8 mouse cellular contexts compared by ENCODE assay signal in genomic region chr15:78898507-78899001, GRCm38 (mm10). TPM values are rescaled to one million over a fixed set of nuclear protein-coding genes. Genes with fewer than 3 reads are reported as not detected.
DNase-seq lines count a peak whose midpoint lies in the region; ATAC-seq and TF ChIP-seq lines count a peak whose summit lies in the region.

No protein-coding gene starts in this region.

- WGBS in hindbrain, embryonic 12.5 days: 52% methylated on average over 6 of the region's 6 CpGs
- WGBS in hindbrain, embryonic 14.5 days: 59% methylated on average over 6 of the region's 6 CpGs
- WGBS in embryonic facial prominence, embryonic 13.5 days: 54% methylated on average over 6 of the region's 6 CpGs

- no peak for TF ChIP-seq POLR2A in CH12.LX (IDR thresholded peaks at IDR 0.05; ENCODE audit: low read depth, low read length)

- ATAC-seq in hindbrain, embryonic 12.5 days (ENCODE audit: low FRiP score): no peak
- ATAC-seq in hindbrain, embryonic 14.5 days (ENCODE audit: low FRiP score): no peak
- no peak for ATAC-seq in embryonic facial prominence, embryonic 13.5 days (ENCODE audit: insufficient number of reproducible peaks, insufficient read depth, low FRiP score, low TSS enrichment, low read depth)

- in situ Hi-C loops in CH12.LX (cut with MboI; ENCODE audit: low pct_ligation_motif_present, low pct_unique_long_range_greater_than_20kb, low sequenced_read_pairs): no loop called here

- H3K4me2 ChIP-seq in hindbrain, embryonic 12.5 days (replicated peaks): peak overlapping the region; percentile 91; the same call in 1 of the 2 replicates
- no peak overlapping the region for H3K4me2 ChIP-seq in hindbrain, embryonic 14.5 days (replicated peaks)
- H3K4me2 ChIP-seq in CH12.LX (ENCODE audit: insufficient read depth, low read depth, poor library complexity, severe bottlenecking): peak overlapping the region; percentile 81
- H3K4me2 ChIP-seq in embryonic facial prominence, embryonic 13.5 days: peak overlapping the region; percentile 88

- dilution Hi-C loops in CH12.LX (cut with MboI; ENCODE audit: extremely low pct_ligation_motif_present, extremely low pct_unique_long_range_greater_than_20kb, low sequenced_read_pairs): no loop called here

- TF ChIP-seq CTCF in CH12.LX (conservative IDR thresholded peaks at IDR 0.05 in 1 of 2, IDR thresholded peaks at IDR 0.05 in 1 of 2; ENCODE audit: low read depth in 2 of 2, low read length in 2 of 2): no peak

- peaks cover 28% of the 10 kb centered on the region for H3K4me1 ChIP-seq in hindbrain, embryonic 12.5 days
- peaks cover 7% of the 10 kb centered on the region for H3K4me1 ChIP-seq in hindbrain, embryonic 14.5 days (replicated peaks; ENCODE audit: control insufficient read depth, insufficient read depth, low read length)
- H3K4me1 ChIP-seq in CH12.LX (ENCODE audit: control insufficient read depth in 1 of 2, insufficient read depth in 2 of 2): peaks cover 32 to 82% of the 10 kb centered on the region in 2 experiments
- peaks cover 79% of the 10 kb centered on the region for H3K4me1 ChIP-seq in embryonic facial prominence, embryonic 13.5 days

- H3K9ac ChIP-seq in hindbrain, embryonic 12.5 days: no peak overlapping the region
- no peak overlapping the region for H3K9ac ChIP-seq in hindbrain, embryonic 14.5 days
- peak overlapping the region; percentile 49; the same call in 1 of the 2 replicates for H3K9ac ChIP-seq in CH12.LX (ENCODE audit: insufficient read depth, low read depth)
- peak overlapping the region; percentile 86; the same call in 1 of the 2 replicates for H3K9ac ChIP-seq in embryonic facial prominence, embryonic 13.5 days

- TF ChIP-seq RAD21 in CH12.LX (IDR thresholded peaks at IDR 0.05; ENCODE audit: low read depth, low read length): no peak

- no peaks in the 10 kb centered on the region; the same call in 1 of the 2 replicates for H3K79me2 ChIP-seq in CH12.LX (replicated peaks; ENCODE audit: control insufficient read depth, extremely low read depth, insufficient read depth, poor library complexity, severe bottlenecking)

- no peaks in the 10 kb centered on the region for H3K9me3 ChIP-seq in hindbrain, embryonic 12.5 days (replicated peaks)
- no peaks in the 10 kb centered on the region for H3K9me3 ChIP-seq in hindbrain, embryonic 14.5 days (ENCODE audit: control insufficient read depth, low read length)
- H3K9me3 ChIP-seq in CH12.LX (replicated peaks; ENCODE audit: low read length): no peaks in the 10 kb centered on the region
- no peaks in the 10 kb centered on the region for H3K9me3 ChIP-seq in embryonic facial prominence, embryonic 13.5 days

- H3K4me3 ChIP-seq in hindbrain, embryonic 12.5 days: no peak overlapping the region
- H3K4me3 ChIP-seq in hindbrain, embryonic 14.5 days (replicated peaks; ENCODE audit: low read length): no peak overlapping the region
- H3K4me3 ChIP-seq in CH12.LX (replicated peaks in 1 of 3; ENCODE audit: low read depth in 2 of 3, low read length in 2 of 3, poor library complexity in 1 of 3): peak overlapping the region; percentile 18 to 95 (median 58)
- H3K4me3 ChIP-seq in embryonic facial prominence, embryonic 13.5 days: peak overlapping the region; percentile 83

- H3K27me3 ChIP-seq in hindbrain, embryonic 12.5 days: peaks cover 30% of the 10 kb centered on the region
- peaks cover 17% of the 10 kb centered on the region for H3K27me3 ChIP-seq in hindbrain, embryonic 14.5 days (ENCODE audit: control insufficient read depth, insufficient read depth, low read length)
- H3K27me3 ChIP-seq in CH12.LX (replicated peaks): no peaks in the 10 kb centered on the region
- H3K27me3 ChIP-seq in embryonic facial prominence, embryonic 13.5 days: no peaks in the 10 kb centered on the region

- no peak for TF ChIP-seq EP300 in CH12.LX (IDR thresholded peaks at IDR 0.05; ENCODE audit: low read length)

- no peak overlapping the region for H3K27ac ChIP-seq in hindbrain, embryonic 12.5 days
- H3K27ac ChIP-seq in hindbrain, embryonic 14.5 days: no peak overlapping the region
- no peak overlapping the region for H3K27ac ChIP-seq in CH12.LX (ENCODE audit: insufficient read depth, low read depth)
- peak overlapping the region; percentile 87; the same call in 1 of the 2 replicates for H3K27ac ChIP-seq in embryonic facial prominence, embryonic 13.5 days

- DNase-seq in hindbrain, embryonic 14.5 days (ENCODE audit: low spot score): no peak
- DNase-seq in CH12.LX (ENCODE audit: extremely low read depth): peak; percentile 51
- peak; percentile 38 to 43 for DNase-seq in natural killer cell, adult 2 months (ENCODE audit: low spot score in 2 of 2)
- no peak for DNase-seq in layer of hippocampus, adult 18-20 months (ENCODE audit: low spot score in 2 of 2)
- DNase-seq in frontal cortex, adult 2 months (ENCODE audit: extremely low spot score in 1 of 2, low spot score in 1 of 2): no peak
- no peak for DNase-seq in gastrocnemius, adult 18-20 months (ENCODE audit: low spot score)

- peaks cover 5% of the 10 kb centered on the region for H3K36me3 ChIP-seq in hindbrain, embryonic 12.5 days
- H3K36me3 ChIP-seq in hindbrain, embryonic 14.5 days (replicated peaks; ENCODE audit: control insufficient read depth, insufficient read depth): peaks cover 13% of the 10 kb centered on the region
- H3K36me3 ChIP-seq in CH12.LX (replicated peaks in 1 of 2; ENCODE audit: control insufficient read depth in 1 of 2, insufficient read depth in 1 of 2, low read length in 1 of 2): peaks cover 2 to 32% of the 10 kb centered on the region in 2 experiments
- peaks cover 31% of the 10 kb centered on the region for H3K36me3 ChIP-seq in embryonic facial prominence, embryonic 13.5 days

TF ChIP-seq in CH12.LX, 34 proteins besides CTCF, POLR2A, EP300 and RAD21 (continues in another document):
- TF ChIP-seq ZKSCAN1 (IDR thresholded peaks at IDR 0.05; ENCODE audit: borderline replicate concordance, low read depth, low read length) (peak; percentile 95), UBTF (IDR thresholded peaks at IDR 0.05; ENCODE audit: low read depth, low read length) (0 out of 2 replicates have a peak, but pooled peaks have one; percentile 19), BHLHE40 (IDR thresholded peaks at IDR 0.05; ENCODE audit: low read depth, low read length) (no peak)

RNA-seq across cellular contexts. Expression of gene Gm49510, which starts 0.9 kb away (rescaled TPM):
- 0.22 and 0.61 TPM in 2 replicates for polyA plus RNA-seq in hindbrain, embryonic 12.5 days (2016; fragmentation: Nextera tagmentation; extraction: Ambion mirVana)
- 0.16 TPM in 1 of 2 replicates, not detected in the other for polyA plus RNA-seq in hindbrain, embryonic 14.5 days (2014; fragmentation: Nextera tagmentation; extraction: Ambion mirVana)
- total RNA-seq in CH12.LX (2012; rRNA removed) (0.25 and 0.50 TPM in 2 replicates), CH12.LX (2014; rRNA removed) (0.12 and 0.15 TPM in 2 replicates)
- polyA plus RNA-seq in CH12.LX (2012; ENCODE audit: insufficient read length, low read depth): 0.78 TPM in 1 of 2 replicates, not detected in the other
- 0.18 and 0.25 TPM in 2 replicates for polyA plus RNA-seq in embryonic facial prominence, embryonic 13.5 days (2015; fragmentation: Nextera tagmentation; extraction: Ambion mirVana)
- total RNA-seq in layer of hippocampus, adult 18-20 months (2021): under 1 TPM in 1 of 2 experiments, not detected in 1; 0.52 TPM
- 0.24 TPM in 1 of 2 replicates, not detected in the other for polyA plus RNA-seq in frontal cortex, adult 2 months (2012; rRNA removed)
- total RNA-seq in gastrocnemius, adult 18-20 months (2021): not detected

RNA-seq across cellular contexts. Expression of gene Sh3bp1, which starts 1.0 kb away (rescaled TPM):
- 15.5 and 17.4 TPM in 2 replicates for polyA plus RNA-seq in hindbrain, embryonic 12.5 days (2016; fragmentation: Nextera tagmentation; extraction: Ambion mirVana)
- 3.7 and 5.5 TPM in 2 replicates for polyA plus RNA-seq in hindbrain, embryonic 14.5 days (2014; fragmentation: Nextera tagmentation; extraction: Ambion mirVana)
- 20.6 and 23.8 TPM in 2 replicates for total RNA-seq in CH12.LX (2012; rRNA removed)
- total RNA-seq in CH12.LX (2014; rRNA removed): 12.3 and 15.5 TPM in 2 replicates
- polyA plus RNA-seq in CH12.LX (2012; ENCODE audit: insufficient read length, low read depth): 48.6 and 69.7 TPM in 2 replicates
- 53.3 and 54.4 TPM in 2 replicates for polyA plus RNA-seq in embryonic facial prominence, embryonic 13.5 days (2015; fragmentation: Nextera tagmentation; extraction: Ambion mirVana)
- 10 to 100 TPM; 32.4 to 34.4 TPM for total RNA-seq in layer of hippocampus, adult 18-20 months (2021)
- polyA plus RNA-seq in frontal cortex, adult 2 months (2012; rRNA removed): 27.2 and 29.0 TPM in 2 replicates
- 1 to 10 TPM; 1.0 to 1.9 TPM for total RNA-seq in gastrocnemius, adult 18-20 months (2021)

RNA-seq across cellular contexts. Expression of gene Pdxp, which starts 15.2 kb away (rescaled TPM):
- 48.1 and 49.0 TPM in 2 replicates for polyA plus RNA-seq in hindbrain, embryonic 12.5 days (2016; fragmentation: Nextera tagmentation; extraction: Ambion mirVana)
- polyA plus RNA-seq in hindbrain, embryonic 14.5 days (2014; fragmentation: Nextera tagmentation; extraction: Ambion mirVana): 105 and 121 TPM in 2 replicates
- total RNA-seq in CH12.LX (2012; rRNA removed) (9.3 and 9.8 TPM in 2 replicates), CH12.LX (2014; rRNA removed) (2.8 and 3.1 TPM in 2 replicates)
- polyA plus RNA-seq in CH12.LX (2012; ENCODE audit: insufficient read length, low read depth): 3.4 and 5.4 TPM in 2 replicates
- 18.7 and 23.2 TPM in 2 replicates for polyA plus RNA-seq in embryonic facial prominence, embryonic 13.5 days (2015; fragmentation: Nextera tagmentation; extraction: Ambion mirVana)
- 100 to 1,000 TPM; 170 to 178 TPM for total RNA-seq in layer of hippocampus, adult 18-20 months (2021)
- 219 and 227 TPM in 2 replicates for polyA plus RNA-seq in frontal cortex, adult 2 months (2012; rRNA removed)
- total RNA-seq in gastrocnemius, adult 18-20 months (2021): 1 to 10 TPM; 1.3 to 1.9 TPM

RNA-seq across cellular contexts. Expression of gene Gga1, which starts 21.6 kb away (rescaled TPM):
- 54.3 and 58.7 TPM in 2 replicates for polyA plus RNA-seq in hindbrain, embryonic 12.5 days (2016; fragmentation: Nextera tagmentation; extraction: Ambion mirVana)
- polyA plus RNA-seq in hindbrain, embryonic 14.5 days (2014; fragmentation: Nextera tagmentation; extraction: Ambion mirVana): 40.1 and 43.0 TPM in 2 replicates
- 13.7 and 14.1 TPM in 2 replicates for total RNA-seq in CH12.LX (2012; rRNA removed)
- 4.6 and 5.7 TPM in 2 replicates for total RNA-seq in CH12.LX (2014; rRNA removed)
- 23.5 and 24.5 TPM in 2 replicates for polyA plus RNA-seq in CH12.LX (2012; ENCODE audit: insufficient read length, low read depth)
- 42.5 and 51.8 TPM in 2 replicates for polyA plus RNA-seq in embryonic facial prominence, embryonic 13.5 days (2015; fragmentation: Nextera tagmentation; extraction: Ambion mirVana)
- total RNA-seq in layer of hippocampus, adult 18-20 months (2021): 10 to 100 TPM; 59.0 to 61.7 TPM
- 69.5 and 70.8 TPM in 2 replicates for polyA plus RNA-seq in frontal cortex, adult 2 months (2012; rRNA removed)
- 10 to 100 TPM; 42.8 to 46.6 TPM for total RNA-seq in gastrocnemius, adult 18-20 months (2021)

RNA-seq across cellular contexts. Expression of gene Lgals1, which starts 28.0 kb away (rescaled TPM):
- polyA plus RNA-seq in hindbrain, embryonic 12.5 days (2016; fragmentation: Nextera tagmentation; extraction: Ambion mirVana): 569 and 595 TPM in 2 replicates
- 117 and 157 TPM in 2 replicates for polyA plus RNA-seq in hindbrain, embryonic 14.5 days (2014; fragmentation: Nextera tagmentation; extraction: Ambion mirVana)
- 735 and 858 TPM in 2 replicates for total RNA-seq in CH12.LX (2012; rRNA removed)
- 791 and 805 TPM in 2 replicates for total RNA-seq in CH12.LX (2014; rRNA removed)
- 592 and 637 TPM in 2 replicates for polyA plus RNA-seq in CH12.LX (2012; ENCODE audit: insufficient read length, low read depth)
- 2,193 and 2,304 TPM in 2 replicates for polyA plus RNA-seq in embryonic facial prominence, embryonic 13.5 days (2015; fragmentation: Nextera tagmentation; extraction: Ambion mirVana)
- 10 to 100 TPM; 23.8 to 27.0 TPM for total RNA-seq in layer of hippocampus, adult 18-20 months (2021)
- 48.2 and 56.0 TPM in 2 replicates for polyA plus RNA-seq in frontal cortex, adult 2 months (2012; rRNA removed)
- total RNA-seq in gastrocnemius, adult 18-20 months (2021): 100 to 1,000 TPM; 229 to 364 TPM

Comparison
In these comparisons a context has a peak if more than half of its experiments do, and no peak if none do; other contexts are left out.
1. H3K4me3 ChIP-seq: peak in CH12.LX (3 of 3) and embryonic facial prominence, embryonic 13.5 days (single experiment); none in hindbrain, embryonic 12.5 days (single experiment) and hindbrain, embryonic 14.5 days (single experiment).
2. H3K9ac ChIP-seq: peak in CH12.LX (single experiment) and embryonic facial prominence, embryonic 13.5 days (single experiment); none in hindbrain, embryonic 12.5 days (single experiment) and hindbrain, embryonic 14.5 days (single experiment).
3. DNase-seq: peak in CH12.LX (single experiment) and natural killer cell, adult 2 months (2 of 2); none in hindbrain, embryonic 14.5 days (single experiment), layer of hippocampus, adult 18-20 months (0 of 2), frontal cortex, adult 2 months (0 of 2) and gastrocnemius, adult 18-20 months (single experiment).